Mouse (Mus musculus) stomach, embryonic 15.5 days (tissue): Measurements from ENCODE around the gene Trub1. TPM values are rescaled to one million over a fixed set of nuclear protein-coding genes. Genes with fewer than 3 reads are reported as not detected.
A peak's percentile ranks its signal among the peaks of the same experiment; 100 is the strongest.

ENCODE experiments used
- ATAC-seq: fragments of 200-750 bp; cut with Nextera tagmentation; 2 replicates; pipeline ENCODE4 v1.8.0; 2017; ENCODE audit warnings: low read depth, moderate number of reproducible peaks, moderate TSS enrichment; ENCODE audit not compliant: insufficient read depth, low FRiP score
- H3K27ac ChIP-seq: fragments of 300-500 bp; sonication (generic); 2 replicates; pipeline ENCODE4 v1.5.1; 2015; ENCODE audit warnings: mild to moderate bottlenecking, inconsistent platforms
- H3K27me3 ChIP-seq: fragments of 300-500 bp; sonication (generic); replicated peaks from 2 replicates; pipeline ENCODE4 v1.6.1; 2015; ENCODE audit warnings: inconsistent platforms
- H3K36me3 ChIP-seq: fragments of 300-500 bp; sonication (generic); 2 replicates; pipeline ENCODE4 v1.6.1; 2015; ENCODE audit warnings: inconsistent platforms
- H3K4me1 ChIP-seq: fragments of 300-500 bp; sonication (generic); 2 replicates; pipeline ENCODE4 v1.6.1; 2015; ENCODE audit warnings: inconsistent platforms
- H3K4me2 ChIP-seq: fragments of 300-500 bp; sonication (generic); 2 replicates; pipeline ENCODE4 v1.6.1; 2015; ENCODE audit warnings: mild to moderate bottlenecking, inconsistent platforms
- H3K4me3 ChIP-seq: fragments of 300-500 bp; sonication (generic); replicated peaks from 2 replicates; pipeline ENCODE4 v1.5.1; 2015; ENCODE audit warnings: inconsistent platforms
- H3K9ac ChIP-seq: fragments of 300-500 bp; sonication (generic); 2 replicates; pipeline ENCODE4 v1.6.1; 2015; ENCODE audit warnings: inconsistent platforms
- H3K9me3 ChIP-seq: fragments of 300-500 bp; sonication (generic); 2 replicates; pipeline ENCODE4 v1.6.1; 2016; ENCODE audit warnings: inconsistent platforms
- WGBS: fragments of 180-500 bp; shearing (Covaris S2); methylation state at CpG from one replicate; pipeline ENCODE4 v1.1.7; 2015; 5-methylcytosine and 5-hydroxymethylcytosine counted together
- polyA plus RNA-seq: library from polyadenylated mRNA; unstranded; fragments of >200 nt; fragmentation: Nextera tagmentation; extraction: Ambion mirVana; gene quantifications from 2 replicates; pipeline ENCODE4 v1.2.1, GENCODE M21; 2015

The Trub1 gene
- polyA plus RNA-seq, 1 experiment from 2014 or later = 24.7 TPM

GRCm38 (mm10) chr19:57505048-57505932, 52.6 kb downstream of the Trub1 start:
- WGBS = 81% methylated on average over 25 of the region's 25 CpGs
- no peaks in the 10 kb centered on the region for H3K27me3 ChIP-seq
- ATAC-seq = no peak
- H3K4me2 ChIP-seq = no peak overlapping the region
- no peaks in the 10 kb centered on the region for H3K36me3 ChIP-seq
- H3K4me3 ChIP-seq = no peak overlapping the region
- no peak overlapping the region for H3K27ac ChIP-seq
- peaks cover 14% of the 10 kb centered on the region; the same call in 1 of the 2 replicates for H3K4me1 ChIP-seq
- H3K9me3 ChIP-seq = no peaks in the 10 kb centered on the region
- H3K9ac ChIP-seq = no peak overlapping the region

- no peak overlapping the region for H3K9ac ChIP-seq
- H3K27ac ChIP-seq = no peak overlapping the region
- no peaks in the 10 kb centered on the region for H3K27me3 ChIP-seq
- H3K4me1 ChIP-seq = peaks cover 14% of the 10 kb centered on the region; the same call in 1 of the 2 replicates
- no peak overlapping the region for H3K4me3 ChIP-seq
- no peak overlapping the region for H3K4me2 ChIP-seq
- 21% methylated on average over 5 of the region's 5 CpGs for WGBS
- H3K9me3 ChIP-seq = no peaks in the 10 kb centered on the region
- H3K36me3 ChIP-seq = no peaks in the 10 kb centered on the region
- ATAC-seq = no peak
These were observed 53.9 kb downstream of the Trub1 start for GRCm38 (mm10) chr19:57506591-57506990.

DNA sequence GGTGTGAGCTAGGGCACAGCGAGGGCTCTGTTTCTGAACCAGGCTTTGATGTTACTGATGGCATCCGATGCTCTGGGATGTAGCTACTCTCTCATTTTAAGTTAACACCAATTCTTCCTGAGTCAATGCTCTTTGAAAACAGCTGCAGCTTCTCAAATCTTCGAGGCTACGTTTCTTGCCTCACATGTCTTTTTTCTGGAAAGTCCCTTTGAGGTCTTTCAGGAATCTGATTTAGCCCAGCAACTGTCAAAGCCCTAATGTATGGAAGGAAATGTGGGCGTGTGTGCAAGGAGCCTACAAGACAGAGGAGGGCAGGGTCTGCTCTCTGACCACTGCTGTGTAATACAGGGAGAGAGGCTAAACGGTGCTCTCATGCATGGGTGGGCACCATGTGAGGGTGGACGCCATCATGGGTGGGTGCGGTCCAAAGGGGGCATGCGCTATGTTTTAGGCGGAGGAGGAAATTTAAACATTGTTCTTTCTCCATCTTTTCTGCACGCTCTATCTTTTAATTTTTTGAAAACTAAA, 55.6 kb downstream of the Trub1 start:
- 64% methylated on average over 11 of the region's 11 CpGs for WGBS
- no peak for ATAC-seq

DNA sequence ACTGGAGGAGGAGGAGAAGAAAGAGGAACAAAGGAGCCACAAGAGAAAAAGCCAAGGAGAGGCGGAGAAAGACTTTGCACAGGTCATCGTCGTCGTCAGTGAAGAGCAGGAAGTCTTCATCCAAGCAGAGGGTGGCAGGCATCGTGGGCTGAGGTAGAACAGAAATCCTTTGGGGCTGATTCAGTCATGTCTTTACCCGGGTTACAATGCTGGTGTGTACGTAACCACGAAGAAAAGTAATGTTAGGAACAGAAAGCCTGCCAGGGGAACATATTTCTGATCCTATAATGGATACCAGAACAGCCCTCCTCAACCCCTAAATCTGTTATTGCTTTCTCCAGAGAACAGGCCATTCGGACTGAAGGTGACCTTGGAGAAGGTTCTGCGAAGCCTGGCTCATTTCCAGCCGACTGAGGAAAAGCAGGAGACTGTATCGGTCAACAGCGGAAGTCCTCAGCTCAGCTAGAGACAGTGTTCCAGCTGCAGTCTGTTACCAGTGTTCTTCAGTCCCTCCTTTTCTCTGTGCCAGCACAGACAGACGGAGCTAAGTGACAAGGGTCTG, 57.1 kb downstream of the Trub1 start:
- H3K4me3 ChIP-seq = no peak overlapping the region
- peak; percentile 46; the same call in 1 of the 2 replicates for ATAC-seq
- H3K36me3 ChIP-seq = no peaks in the 10 kb centered on the region
- no peaks in the 10 kb centered on the region for H3K27me3 ChIP-seq
- H3K4me2 ChIP-seq = peak overlapping the region; percentile 35
- H3K27ac ChIP-seq = peak overlapping the region; percentile 73
- WGBS = 31% methylated on average over 14 of the region's 14 CpGs
- H3K9me3 ChIP-seq = no peaks in the 10 kb centered on the region
- no peak overlapping the region for H3K9ac ChIP-seq
- H3K4me1 ChIP-seq = peaks cover 14% of the 10 kb centered on the region; the same call in 1 of the 2 replicates

More for the DNA sequence above, 55.6 kb downstream of the Trub1 start:
- H3K9me3 ChIP-seq = no peaks in the 10 kb centered on the region
- H3K4me3 ChIP-seq = no peak overlapping the region
- H3K36me3 ChIP-seq = no peaks in the 10 kb centered on the region
- no peak overlapping the region for H3K4me2 ChIP-seq
- peaks cover 14% of the 10 kb centered on the region; the same call in 1 of the 2 replicates for H3K4me1 ChIP-seq
- no peaks in the 10 kb centered on the region for H3K27me3 ChIP-seq
- H3K27ac ChIP-seq = peak overlapping the region; percentile 22; the same call in 1 of the 2 replicates
- H3K9ac ChIP-seq = no peak overlapping the region

GRCm38 (mm10) chr19:57510836-57511235, 58.1 kb downstream of the Trub1 start:
- Histone ChIP-seq H3K9me3 (no peaks in the 10 kb centered on the region), H3K4me3 (no peak overlapping the region), H3K36me3 (no peaks in the 10 kb centered on the region), H3K4me1 (peaks cover 11% of the 10 kb centered on the region; the same call in 1 of the 2 replicates), H3K27me3 (no peaks in the 10 kb centered on the region), H3K4me2 (peak overlapping the region; percentile 35; the same call in 1 of the 2 replicates), H3K27ac (peak overlapping the region; percentile 73), H3K9ac (no peak overlapping the region)
- 74% methylated on average over 11 of the region's 11 CpGs for WGBS
- peak; percentile 81 for ATAC-seq

DNA sequence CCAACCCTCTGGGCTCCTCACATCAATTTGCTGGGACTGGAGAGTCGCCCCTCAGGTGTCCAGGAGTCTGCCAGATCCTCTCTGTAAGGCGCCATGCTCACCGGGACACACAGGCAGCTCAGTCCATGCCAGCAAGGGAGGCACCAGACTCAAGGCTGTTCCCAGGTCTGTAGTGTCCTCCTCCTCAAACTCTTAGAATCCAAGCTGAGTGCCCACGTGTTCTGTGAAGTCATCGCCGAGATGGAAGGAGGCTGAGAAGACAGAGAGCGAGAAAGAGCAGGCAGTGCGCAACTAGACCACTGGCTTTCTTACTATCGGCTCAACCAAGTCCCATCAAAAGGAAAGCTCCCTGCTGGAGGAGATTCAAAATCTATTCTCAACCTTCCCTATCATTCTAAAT, 60.4 kb downstream of the Trub1 start:
- H3K4me3 ChIP-seq = no peak overlapping the region
- no peak overlapping the region for H3K27ac ChIP-seq
- no peak for ATAC-seq
- peaks cover 4% of the 10 kb centered on the region; the same call in 1 of the 2 replicates for H3K4me1 ChIP-seq
- no peaks in the 10 kb centered on the region for H3K9me3 ChIP-seq
- no peaks in the 10 kb centered on the region for H3K36me3 ChIP-seq
- H3K4me2 ChIP-seq = no peak overlapping the region
- H3K9ac ChIP-seq = no peak overlapping the region
- no peaks in the 10 kb centered on the region for H3K27me3 ChIP-seq
- WGBS = 87% methylated on average over 9 of the region's 9 CpGs

- Histone ChIP-seq H3K4me3 (no peak overlapping the region), H3K27ac (no peak overlapping the region), H3K27me3 (no peaks in the 10 kb centered on the region), H3K4me1 (peaks cover 3% of the 10 kb centered on the region; the same call in 1 of the 2 replicates), H3K4me2 (no peak overlapping the region), H3K9me3 (no peaks in the 10 kb centered on the region), H3K36me3 (no peaks in the 10 kb centered on the region), H3K9ac (no peak overlapping the region)
- ATAC-seq = peak; percentile 27; the same call in 1 of the 2 replicates
These were observed 69.0 kb downstream of the Trub1 start for GRCm38 (mm10) chr19:57521721-57522120.

GRCm38 (mm10) chr19:57523363-57523762, 70.7 kb downstream of the Trub1 start:
- Histone ChIP-seq H3K9me3 (no peaks in the 10 kb centered on the region), H3K4me1 (peaks cover 3% of the 10 kb centered on the region; the same call in 1 of the 2 replicates), H3K9ac (no peak overlapping the region), H3K4me2 (no peak overlapping the region), H3K4me3 (no peak overlapping the region), H3K27me3 (no peaks in the 10 kb centered on the region), H3K36me3 (no peaks in the 10 kb centered on the region), H3K27ac (no peak overlapping the region)
- WGBS = 55% methylated on average over 17 of the region's 17 CpGs
- no peak for ATAC-seq

DNA sequence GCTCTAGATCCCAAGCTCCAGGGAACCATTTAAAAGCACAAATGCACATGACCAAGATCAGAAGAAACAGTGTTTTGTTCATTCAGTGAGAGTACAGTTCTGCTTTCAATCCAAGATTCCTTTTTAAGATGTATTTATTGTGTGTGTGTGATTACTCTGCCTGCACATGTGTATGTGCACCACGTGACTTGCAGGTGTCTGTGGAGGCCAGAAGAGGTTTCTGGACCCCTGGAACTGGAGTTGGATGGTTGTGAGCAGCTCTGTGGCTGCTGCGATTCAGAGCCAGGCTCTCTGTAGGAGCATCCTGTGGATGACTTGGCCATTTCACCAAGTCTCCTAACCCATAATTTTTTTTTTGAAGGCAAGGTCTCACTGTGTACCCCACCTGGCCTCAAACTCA, 73.0 kb downstream of the Trub1 start:
- no peak overlapping the region for H3K27ac ChIP-seq
- ATAC-seq = no peak
- H3K4me1 ChIP-seq = peaks cover 3% of the 10 kb centered on the region; the same call in 1 of the 2 replicates
- 73% methylated on average over 2 of the region's 2 CpGs for WGBS
- H3K9ac ChIP-seq = no peak overlapping the region
- H3K4me3 ChIP-seq = no peak overlapping the region
- no peaks in the 10 kb centered on the region for H3K36me3 ChIP-seq
- no peaks in the 10 kb centered on the region for H3K27me3 ChIP-seq
- H3K9me3 ChIP-seq = no peaks in the 10 kb centered on the region
- no peak overlapping the region for H3K4me2 ChIP-seq

DNA sequence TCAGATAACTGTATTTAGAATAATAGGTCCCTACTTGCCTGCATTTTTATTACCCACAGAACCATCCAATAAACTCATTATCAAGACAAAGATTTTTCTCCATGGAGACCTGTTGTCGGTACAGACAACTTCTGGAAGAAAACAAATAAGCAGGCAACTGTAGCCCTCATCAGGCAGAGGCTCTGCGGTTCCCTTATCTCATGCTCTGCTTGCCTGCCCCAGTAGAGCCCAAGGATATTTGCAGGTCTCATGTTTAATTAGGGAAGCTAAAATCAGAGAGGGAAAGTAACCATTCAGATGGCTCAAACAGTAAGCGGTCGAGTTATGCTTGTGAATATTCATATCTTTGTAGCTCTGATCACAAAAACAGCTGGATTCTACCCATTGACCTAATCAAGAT, 77.5 kb downstream of the Trub1 start:
- no peak overlapping the region for H3K4me2 ChIP-seq
- H3K9me3 ChIP-seq = no peaks in the 10 kb centered on the region
- no peaks in the 10 kb centered on the region for H3K36me3 ChIP-seq
- WGBS = 74% methylated on average over 4 of the region's 4 CpGs
- no peak overlapping the region for H3K27ac ChIP-seq
- no peak overlapping the region for H3K9ac ChIP-seq
- no peak for ATAC-seq
- no peaks in the 10 kb centered on the region for H3K27me3 ChIP-seq
- no peaks in the 10 kb centered on the region for H3K4me1 ChIP-seq
- no peak overlapping the region for H3K4me3 ChIP-seq

GRCm38 (mm10) chr19:57534262-57534661, 81.5 kb downstream of the Trub1 start:
- Histone ChIP-seq H3K27ac (no peak overlapping the region), H3K9me3 (no peaks in the 10 kb centered on the region), H3K27me3 (no peaks in the 10 kb centered on the region), H3K4me1 (no peaks in the 10 kb centered on the region), H3K4me2 (no peak overlapping the region), H3K4me3 (no peak overlapping the region), H3K9ac (no peak overlapping the region), H3K36me3 (no peaks in the 10 kb centered on the region)
- no peak for ATAC-seq
- 37% methylated on average over 7 of the region's 7 CpGs for WGBS

DNA sequence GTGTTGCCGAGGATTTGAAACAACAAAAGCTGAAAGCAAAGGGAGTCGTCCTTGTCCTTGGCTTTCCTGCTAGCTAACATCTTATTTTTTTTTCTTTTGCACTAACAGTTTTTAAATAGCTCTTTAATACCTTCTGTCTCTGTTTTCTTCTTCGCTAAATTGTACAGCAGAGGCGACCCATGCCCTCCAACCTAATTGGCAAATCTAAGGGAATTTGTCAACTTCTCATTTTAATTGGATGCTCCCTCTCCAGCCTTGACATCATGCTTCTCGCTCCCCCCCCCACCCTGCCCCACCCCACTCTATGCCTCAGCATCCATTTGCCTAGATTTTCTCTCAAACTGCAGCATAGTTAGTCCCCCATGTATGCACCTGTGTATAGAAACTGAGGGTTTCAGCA, 83.8 kb downstream of the Trub1 start:
- no peak overlapping the region for H3K4me3 ChIP-seq
- H3K9ac ChIP-seq = no peak overlapping the region
- no peaks in the 10 kb centered on the region for H3K9me3 ChIP-seq
- H3K27me3 ChIP-seq = no peaks in the 10 kb centered on the region
- H3K4me1 ChIP-seq = no peaks in the 10 kb centered on the region
- H3K27ac ChIP-seq = no peak overlapping the region
- 65% methylated on average over 5 of the region's 5 CpGs for WGBS
- ATAC-seq = no peak
- H3K4me2 ChIP-seq = no peak overlapping the region
- H3K36me3 ChIP-seq = no peaks in the 10 kb centered on the region
